ENCODE assay signal across 8 mouse cellular contexts in genomic region chr2:144172100-144172770, GRCm38 (mm10).
DNase-seq lines count a peak whose midpoint lies in the region; ATAC-seq and TF ChIP-seq lines count a peak whose summit lies in the region.

No protein-coding gene starts in this region.

- H3K36me3 ChIP-seq in CH12.LX (replicated peaks in 1 of 2; ENCODE audit: control insufficient read depth in 1 of 2, insufficient read depth in 1 of 2, low read length in 1 of 2) = no peaks in the 10 kb centered on the region
- no peaks in the 10 kb centered on the region for H3K36me3 ChIP-seq in forebrain, postnatal 0 days (ENCODE audit: insufficient read depth)
- no peaks in the 10 kb centered on the region for H3K36me3 ChIP-seq in hindbrain, embryonic 10.5 days

- H3K4me1 ChIP-seq in CH12.LX (ENCODE audit: control insufficient read depth in 1 of 2, insufficient read depth in 2 of 2) = peaks cover 33 to 84% of the 10 kb centered on the region in 2 experiments
- no peaks in the 10 kb centered on the region for H3K4me1 ChIP-seq in forebrain, postnatal 0 days (ENCODE audit: insufficient read depth)
- peaks cover 13% of the 10 kb centered on the region for H3K4me1 ChIP-seq in hindbrain, embryonic 10.5 days (replicated peaks)

- ATAC-seq in forebrain, postnatal 0 days = peak; percentile 100

- no peaks in the 10 kb centered on the region for H3K9me3 ChIP-seq in CH12.LX (replicated peaks; ENCODE audit: low read length)
- no peaks in the 10 kb centered on the region for H3K9me3 ChIP-seq in forebrain, postnatal 0 days (ENCODE audit: low read length)
- H3K9me3 ChIP-seq in hindbrain, embryonic 10.5 days = no peaks in the 10 kb centered on the region

- TF ChIP-seq RAD21 in CH12.LX (IDR thresholded peaks at IDR 0.05; ENCODE audit: low read depth, low read length) = no peak

- DNase-seq in CH12.LX (ENCODE audit: extremely low read depth) = no peak
- DNase-seq in cerebellum, adult 18-20 months = peak; percentile 78 to 86
- DNase-seq in forebrain, postnatal 0 days = peak; percentile 92
- peak; percentile 72 for DNase-seq in hindbrain, embryonic 10.5 days (ENCODE audit: low spot score)
- peak; percentile 80 for DNase-seq in layer of hippocampus, adult 9-10 months (ENCODE audit: low spot score)
- DNase-seq in lung, adult 18-20 months = peak; percentile 61 to 76
- peak; percentile 64 for DNase-seq in retina, adult 2 months (ENCODE audit: low read depth, low spot score)
- DNase-seq in spleen, postnatal 4 days (ENCODE audit: low spot score in 2 of 2) = no peak

- no peaks in the 10 kb centered on the region for H3K79me2 ChIP-seq in CH12.LX (replicated peaks; ENCODE audit: control insufficient read depth, extremely low read depth, insufficient read depth, poor library complexity, severe bottlenecking)

- WGBS in forebrain, postnatal 0 days = 6% methylated on average over 9 of the region's 9 CpGs
- 20% methylated on average over 9 of the region's 9 CpGs for WGBS in hindbrain, embryonic 10.5 days

- no peak overlapping the region for H3K27ac ChIP-seq in CH12.LX (ENCODE audit: insufficient read depth, low read depth)
- H3K27ac ChIP-seq in forebrain, postnatal 0 days (ENCODE audit: low read depth, low read length) = peak overlapping the region; percentile 81
- H3K27ac ChIP-seq in hindbrain, embryonic 10.5 days = peak overlapping the region; percentile 85

- in situ Hi-C loops in CH12.LX (cut with MboI; ENCODE audit: low pct_ligation_motif_present, low pct_unique_long_range_greater_than_20kb, low sequenced_read_pairs) = no loop called here

- H3K4me3 ChIP-seq in CH12.LX (replicated peaks in 1 of 3; ENCODE audit: low read depth in 2 of 3, low read length in 2 of 3, poor library complexity in 1 of 3) = no peak overlapping the region
- H3K4me3 ChIP-seq in forebrain, postnatal 0 days (ENCODE audit: low read depth, low read length) = peak overlapping the region; percentile 37
- H3K4me3 ChIP-seq in hindbrain, embryonic 10.5 days = peak overlapping the region; percentile 43

- no peak overlapping the region for H3K4me2 ChIP-seq in CH12.LX (ENCODE audit: insufficient read depth, low read depth, poor library complexity, severe bottlenecking)
- peak overlapping the region; percentile 53 for H3K4me2 ChIP-seq in forebrain, postnatal 0 days (ENCODE audit: low read depth)

- TF ChIP-seq EP300 in CH12.LX (IDR thresholded peaks at IDR 0.05; ENCODE audit: low read length) = no peak

- H3K27me3 ChIP-seq in CH12.LX (replicated peaks) = peaks cover 12% of the 10 kb centered on the region
- no peaks in the 10 kb centered on the region for H3K27me3 ChIP-seq in forebrain, postnatal 0 days (ENCODE audit: insufficient read depth, low read length)
- H3K27me3 ChIP-seq in hindbrain, embryonic 10.5 days (ENCODE audit: insufficient read depth, poor library complexity, severe bottlenecking) = no peaks in the 10 kb centered on the region

- no peak for TF ChIP-seq CTCF in CH12.LX (conservative IDR thresholded peaks at IDR 0.05 in 1 of 2, IDR thresholded peaks at IDR 0.05 in 1 of 2; ENCODE audit: low read depth in 2 of 2, low read length in 2 of 2)
- no peak for TF ChIP-seq CTCF in forebrain, postnatal 0 days (IDR thresholded peaks at IDR 0.05; ENCODE audit: low read depth)

- dilution Hi-C loops in CH12.LX (cut with MboI; ENCODE audit: extremely low pct_ligation_motif_present, extremely low pct_unique_long_range_greater_than_20kb, low sequenced_read_pairs) = no loop called here

- H3K9ac ChIP-seq in CH12.LX (ENCODE audit: insufficient read depth, low read depth) = no peak overlapping the region
- H3K9ac ChIP-seq in forebrain, postnatal 0 days = peak overlapping the region; percentile 56

- no peak for TF ChIP-seq POLR2A in CH12.LX (IDR thresholded peaks at IDR 0.05; ENCODE audit: low read depth, low read length)

TF ChIP-seq in CH12.LX, 34 proteins besides CTCF, POLR2A, EP300 and RAD21:
- TF ChIP-seq NRF1 (IDR thresholded peaks at IDR 0.05; ENCODE audit: low read depth, low read length) = no peak
- TF ChIP-seq CHD1 (IDR thresholded peaks at IDR 0.05; ENCODE audit: low read depth, low read length) = no peak
- peak; percentile 75 for TF ChIP-seq HCFC1 (IDR thresholded peaks at IDR 0.05; ENCODE audit: low read depth, low read length)
- 0 out of 2 replicates have a peak, but pooled peaks have one; percentile 27 for TF ChIP-seq ELF1 (IDR thresholded peaks at IDR 0.05; ENCODE audit: low read depth, low read length)

Comparison
In these comparisons a context has a peak if more than half of its experiments do, and no peak if none do; other contexts are left out.
1. DNase-seq: peak in cerebellum, adult 18-20 months (2 of 2), forebrain, postnatal 0 days (single experiment), hindbrain, embryonic 10.5 days (single experiment), layer of hippocampus, adult 9-10 months (single experiment), lung, adult 18-20 months (2 of 2) and retina, adult 2 months (single experiment); none in CH12.LX (single experiment) and spleen, postnatal 4 days (0 of 2).
2. H3K4me3 ChIP-seq: peak in forebrain, postnatal 0 days (single experiment) and hindbrain, embryonic 10.5 days (single experiment); none in CH12.LX (0 of 3).